Mouse (Mus musculus) neural tube, embryonic 11.5 days (tissue): ENCODE data around the gene Trex1. TPM values are rescaled to one million over a fixed set of nuclear protein-coding genes. Genes with fewer than 3 reads are reported as not detected.

Experiments used
- polyA plus RNA-seq: library from polyadenylated mRNA; unstranded; fragments of >200 nt; fragmentation: Nextera tagmentation; extraction: Ambion mirVana; gene quantifications from 2 replicates; pipeline ENCODE4 v1.2.1, GENCODE M21; 2014

Gene Trex1
- polyA plus RNA-seq, 1 experiment from 2014 or later = 7.8 TPM

Other genes with a start within 250 kb of the Trex1 start
- gene Celsr3, start 233.4 kb downstream of the Trex1 start, polyA plus RNA-seq = 6.7 and 8.9 TPM in 2 replicates
- 8.8 and 13.2 TPM in 2 replicates for gene Slc26a6, start 206.5 kb downstream of the Trex1 start, polyA plus RNA-seq
- gene Tmem89, start 145.1 kb downstream of the Trex1 start, polyA plus RNA-seq = not detected in 2 replicates
- 439 and 457 TPM in 2 replicates for gene Uqcrc1, start 123.1 kb downstream of the Trex1 start, polyA plus RNA-seq
- gene Col7a1, start 106.1 kb downstream of the Trex1 start, polyA plus RNA-seq = 0.69 and 1.2 TPM in 2 replicates
- not detected in 2 replicates for gene Ucn2, start 73.7 kb downstream of the Trex1 start, polyA plus RNA-seq
- gene Pfkfb4, start 68.0 kb downstream of the Trex1 start, polyA plus RNA-seq = 14.4 and 14.6 TPM in 2 replicates
- gene Shisa5, start 21.2 kb downstream of the Trex1 start, polyA plus RNA-seq = 30.9 and 34.7 TPM in 2 replicates
- gene Atrip, start 14.4 kb upstream of the Trex1 start, polyA plus RNA-seq = 25.3 and 26.4 TPM in 2 replicates
- gene Ccdc51, start 22.8 kb upstream of the Trex1 start, polyA plus RNA-seq = 13.4 and 15.1 TPM in 2 replicates
- 719 and 756 TPM in 2 replicates for gene Tma7, start 22.9 kb upstream of the Trex1 start, polyA plus RNA-seq
- gene Plxnb1, start 35.7 kb upstream of the Trex1 start, polyA plus RNA-seq = 18.3 and 19.1 TPM in 2 replicates
- not detected in 2 replicates for gene Fbxw21, start 102.3 kb upstream of the Trex1 start, polyA plus RNA-seq
- not detected in 2 replicates for gene Fbxw13, start 136.2 kb upstream of the Trex1 start, polyA plus RNA-seq
- not detected in 2 replicates for gene Fbxw20, start 175.0 kb upstream of the Trex1 start, polyA plus RNA-seq
- not detected in 2 replicates for gene Fbxw14, start 227.9 kb upstream of the Trex1 start, polyA plus RNA-seq